Mouse (Mus musculus) midbrain, embryonic 14.5 days (tissue): ENCODE measurements around the gene Xkr8. TPM values are rescaled to one million over a fixed set of nuclear protein-coding genes. Genes with fewer than 3 reads are reported as not detected.
"Not testable (repeated sequence)": the region's sequence is repeated elsewhere in the genome, so short reads cannot be mapped to it uniquely, and the experiment has no call there.

Experiments used
- ATAC-seq: fragments of 200-750 bp; cut with Nextera tagmentation; 2 replicates; pipeline ENCODE4 v1.8.0; 2017; ENCODE audit warnings: moderate number of reproducible peaks, moderate library complexity; ENCODE audit not compliant: low FRiP score, low TSS enrichment
- DNase-seq: peaks from one replicate; pipeline ENCODE4 v3.0.0-alpha.2; 2015
- H3K27ac ChIP-seq: fragments of 300-500 bp; sonication (generic); replicated peaks from 2 replicates; pipeline ENCODE4 v1.5.1; 2014; ENCODE audit warnings: mild to moderate bottlenecking, low read depth, low read length, moderate library complexity
- H3K27me3 ChIP-seq: fragments of 300-500 bp; sonication (generic); 2 replicates; pipeline ENCODE4 v1.6.1; 2014; ENCODE audit warnings: low read length, control low read depth, mixed read lengths; ENCODE audit not compliant: control insufficient read depth, insufficient read depth
- H3K36me3 ChIP-seq: fragments of 300-500 bp; sonication (generic); 2 replicates; pipeline ENCODE4 v1.6.1; 2014; ENCODE audit warnings: low read length, control low read depth; ENCODE audit not compliant: control insufficient read depth, insufficient read depth
- H3K4me1 ChIP-seq: fragments of 300-500 bp; sonication (generic); 2 replicates; pipeline ENCODE4 v1.6.1; 2014; ENCODE audit warnings: mild to moderate bottlenecking, antibody characterized with exemption, low read length, control low read depth; ENCODE audit not compliant: control insufficient read depth, insufficient read depth
- H3K4me2 ChIP-seq: fragments of 300-500 bp; sonication (generic); 2 replicates; pipeline ENCODE4 v1.6.1; 2014; ENCODE audit warnings: mild to moderate bottlenecking, low read length, moderate library complexity
- H3K4me3 ChIP-seq: fragments of 300-500 bp; sonication (generic); replicated peaks from 2 replicates; pipeline ENCODE4 v1.5.1; 2014; ENCODE audit warnings: low read depth, low read length
- H3K9ac ChIP-seq: fragments of 300-500 bp; sonication (generic); replicated peaks from 2 replicates; pipeline ENCODE4 v1.6.1; 2014; ENCODE audit warnings: mild to moderate bottlenecking, low read length, moderate library complexity
- H3K9me3 ChIP-seq: fragments of 300-500 bp; sonication (generic); 2 replicates; pipeline ENCODE4 v1.6.1; 2016; ENCODE audit warnings: low read length, control low read depth, mixed read lengths; ENCODE audit not compliant: control insufficient read depth
- WGBS: fragments of 180-500 bp; shearing (Covaris S2); extraction: QIAGEN DNeasy Blood & Tissue Kit; methylation state at CpG from one replicate; pipeline ENCODE4 v1.1.7; 2014; 5-methylcytosine and 5-hydroxymethylcytosine counted together
- polyA plus RNA-seq: library from polyadenylated mRNA; unstranded; fragments of >200 nt; fragmentation: Nextera tagmentation; extraction: Ambion mirVana; gene quantifications from 2 replicates; pipeline ENCODE4 v1.2.1, GENCODE M21; 2014

Gene Xkr8
- polyA plus RNA-seq, 1 experiment from 2014 or later, result 5.2 TPM

GRCm38 (mm10) chr4:132746911-132747517 lies 14.7 kb upstream of the Xkr8 start:
- 91% methylated on average over 9 of the region's 9 CpGs for WGBS
- ATAC-seq (no peak), DNase-seq (no peak)
- Histone ChIP-seq H3K9me3 (no peaks in the 10 kb centered on the region), H3K4me2 (no peak overlapping the region), H3K4me1 (peaks cover 15% of the 10 kb centered on the region), H3K36me3 (no peaks in the 10 kb centered on the region), H3K4me3 (no peak overlapping the region), H3K9ac (no peak overlapping the region), H3K27ac (no peak overlapping the region), H3K27me3 (no peaks in the 10 kb centered on the region)

GRCm38 (mm10) chr4:132743992-132744911 lies 11.9 kb upstream of the Xkr8 start:
- Histone ChIP-seq H3K27ac (peak overlapping the region; percentile 62), H3K9ac (peak overlapping the region; percentile 16; the same call in 1 of the 2 replicates), H3K9me3 (no peaks in the 10 kb centered on the region), H3K4me3 (no peak overlapping the region), H3K27me3 (no peaks in the 10 kb centered on the region), H3K4me1 (peaks cover 15% of the 10 kb centered on the region), H3K36me3 (no peaks in the 10 kb centered on the region), H3K4me2 (no peak overlapping the region)
- ATAC-seq, result no peak
- 64% methylated on average over 11 of the region's 11 CpGs for WGBS
- peak; percentile 59 for DNase-seq

GRCm38 (mm10) chr4:132741491-132741890 lies 9.1 kb upstream of the Xkr8 start:
- DNase-seq, result no peak
- ATAC-seq, result no peak
- no peak overlapping the region for H3K27ac ChIP-seq
- no peaks in the 10 kb centered on the region for H3K36me3 ChIP-seq
- no peak overlapping the region for H3K9ac ChIP-seq
- WGBS, result 94% methylated on average over 7 of the region's 7 CpGs
- H3K4me2 ChIP-seq, result no peak overlapping the region
- H3K4me3 ChIP-seq, result no peak overlapping the region
- no peaks in the 10 kb centered on the region for H3K27me3 ChIP-seq
- H3K9me3 ChIP-seq, result no peaks in the 10 kb centered on the region
- peaks cover 15% of the 10 kb centered on the region for H3K4me1 ChIP-seq

- WGBS, result 95% methylated on average over 9 of the region's 9 CpGs
- H3K27me3 ChIP-seq, ATAC-seq, H3K4me3 ChIP-seq, H3K4me2 ChIP-seq, H3K4me1 ChIP-seq, H3K9me3 ChIP-seq, H3K9ac ChIP-seq, H3K27ac ChIP-seq, H3K36me3 ChIP-seq, DNase-seq: not testable (repeated sequence)
Measured at GRCm38 (mm10) chr4:132737154-132737553, 4.8 kb upstream of the Xkr8 start.

- Histone ChIP-seq H3K4me1 (peaks cover 4% of the 10 kb centered on the region; the same call in 1 of the 2 replicates), H3K9me3 (no peaks in the 10 kb centered on the region), H3K27me3 (no peaks in the 10 kb centered on the region), H3K4me2 (no peak overlapping the region), H3K4me3 (no peak overlapping the region), H3K27ac (no peak overlapping the region), H3K9ac (no peak overlapping the region), H3K36me3 (no peaks in the 10 kb centered on the region)
- ATAC-seq (no peak), DNase-seq (no peak)
- WGBS, result 78% methylated on average over 3 of the region's 3 CpGs
Measured at GRCm38 (mm10) chr4:132735894-132736293, 3.5 kb upstream of the Xkr8 start.

- H3K27ac ChIP-seq, result no peak overlapping the region
- ATAC-seq, result no peak
- no peak overlapping the region for H3K4me3 ChIP-seq
- no peaks in the 10 kb centered on the region for H3K27me3 ChIP-seq
- no peaks in the 10 kb centered on the region for H3K9me3 ChIP-seq
- no peak overlapping the region for H3K9ac ChIP-seq
- no peak for DNase-seq
- no peaks in the 10 kb centered on the region for H3K36me3 ChIP-seq
- 77% methylated on average over 2 of the region's 2 CpGs for WGBS
- H3K4me1 ChIP-seq, result peaks cover 4% of the 10 kb centered on the region; the same call in 1 of the 2 replicates
- H3K4me2 ChIP-seq, result no peak overlapping the region
Measured at GRCm38 (mm10) chr4:132735389-132735788, 3.0 kb upstream of the Xkr8 start.

GRCm38 (mm10) chr4:132734766-132735165 lies 2.4 kb upstream of the Xkr8 start:
- WGBS, result 95% methylated on average over 2 of the region's 2 CpGs
- no peaks in the 10 kb centered on the region for H3K27me3 ChIP-seq
- H3K9ac ChIP-seq, result no peak overlapping the region
- H3K4me1 ChIP-seq, result peaks cover 4% of the 10 kb centered on the region; the same call in 1 of the 2 replicates
- no peak for ATAC-seq
- no peak for DNase-seq
- no peaks in the 10 kb centered on the region for H3K9me3 ChIP-seq
- H3K4me3 ChIP-seq, result no peak overlapping the region
- no peaks in the 10 kb centered on the region for H3K36me3 ChIP-seq
- H3K4me2 ChIP-seq, result no peak overlapping the region
- no peak overlapping the region for H3K27ac ChIP-seq

- H3K9me3 ChIP-seq, result no peaks in the 10 kb centered on the region
- no peaks in the 10 kb centered on the region for H3K27me3 ChIP-seq
- no peak for DNase-seq
- H3K9ac ChIP-seq, result no peak overlapping the region
- H3K36me3 ChIP-seq, result no peaks in the 10 kb centered on the region; the same call in 1 of the 2 replicates
- H3K4me2 ChIP-seq, result no peak overlapping the region
- 94% methylated on average over 25 of the region's 25 CpGs for WGBS
- peaks cover 4% of the 10 kb centered on the region; the same call in 1 of the 2 replicates for H3K4me1 ChIP-seq
- ATAC-seq, result no peak
- no peak overlapping the region for H3K27ac ChIP-seq
- no peak overlapping the region for H3K4me3 ChIP-seq
Measured at GRCm38 (mm10) chr4:132733071-132733770, 875 bp upstream of the Xkr8 start.
